Mouse (Mus musculus) bone marrow macrophage, adult 2 months (primary cell): ENCODE results near the gene Vps8.

ENCODE experiments used
- CTCF ChIP-seq: IDR thresholded peaks from 2 replicates; pipeline ENCODE4 v1.5.1; 2012; ENCODE audit warnings: low read depth, mild to moderate bottlenecking, low read length, moderate library complexity
- POLR2A ChIP-seq: IDR thresholded peaks from 2 replicates; pipeline ENCODE4 v1.6.1; 2012; ENCODE audit warnings: mild to moderate bottlenecking, low read depth, low read length, borderline replicate concordance

DNA sequence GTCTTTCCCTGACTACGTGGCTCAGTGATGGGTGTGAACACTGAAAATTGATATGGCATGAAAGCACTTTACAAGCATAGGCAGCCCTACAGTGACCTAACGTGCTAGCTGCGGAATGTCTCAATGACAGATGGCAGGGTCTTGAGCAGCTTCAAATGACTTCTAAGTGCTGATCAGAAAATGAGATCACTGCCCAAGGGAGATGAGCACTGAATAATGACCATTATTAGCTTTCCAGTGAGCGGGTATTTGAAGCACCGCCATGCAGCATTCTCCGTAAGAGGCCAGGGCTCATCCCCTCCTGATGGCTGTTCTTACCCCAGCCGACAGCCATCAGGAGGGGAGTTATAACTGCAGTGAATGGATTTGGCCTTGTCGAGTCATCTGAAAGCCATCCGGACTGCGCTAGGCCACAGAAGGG is 153.1 kb downstream of the Vps8 start:
- TF ChIP-seq CTCF (no peak), POLR2A (no peak)
